Mouse (Mus musculus) megakaryocyte progenitor cell, adult 5-6 weeks (primary cell): ENCODE results near the gene Olfr714. TPM values are rescaled to one million over a fixed set of nuclear protein-coding genes. Genes with fewer than 3 reads are reported as not detected.
"Not testable (repeated sequence)": the region's sequence is repeated elsewhere in the genome, so short reads cannot be mapped to it uniquely, and the experiment has no call there.

Source experiments
- ATAC-seq: replicated peaks from 2 replicates; pipeline ENCODE4 v1.8.0; 2016; ENCODE audit warnings: mild to moderate bottlenecking, moderate TSS enrichment, inconsistent platforms; ENCODE audit not compliant: poor library complexity
- total RNA-seq, 2 experiments: library from RNA; stranded (forward) in 1 of 2; stranded (reverse) in 1 of 2; fragments of 157-497, 149-512 nt in 1 of 2; fragments of 200-1000 nt in 1 of 2; gene quantifications; 2 replicates each; pipeline versions ENCODE4 v1.2.3 to v1.2.4; 2015 to 2017

The Olfr714 gene
- total RNA-seq (2015) (not detected in 2 replicates), total RNA-seq (2017) (not detected in 2 replicates)

DNA sequence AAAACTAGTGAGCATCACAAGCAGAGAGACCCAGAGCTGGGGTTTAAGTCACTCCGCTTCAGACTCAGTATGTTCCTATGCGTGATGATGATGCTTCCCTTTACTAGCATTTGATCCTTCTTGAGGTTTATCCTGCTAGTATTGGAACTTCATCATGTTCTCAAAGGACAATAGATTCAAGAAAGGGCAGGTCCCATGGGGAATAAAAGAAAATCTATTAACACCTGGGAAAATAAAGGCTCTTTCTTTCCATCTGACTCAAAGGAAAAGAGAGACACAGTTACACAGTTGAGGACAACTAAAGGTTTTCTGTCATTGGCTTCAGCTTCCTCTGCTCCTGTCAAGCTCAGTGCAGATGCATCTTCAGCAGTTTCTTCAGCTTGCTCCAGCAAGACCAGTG, at the start of gene Olfr714:
TSS of gene Olfr714 (plus strand) at position 301 of the 400 bp plus-strand sequence.
- no peak for ATAC-seq

DNA sequence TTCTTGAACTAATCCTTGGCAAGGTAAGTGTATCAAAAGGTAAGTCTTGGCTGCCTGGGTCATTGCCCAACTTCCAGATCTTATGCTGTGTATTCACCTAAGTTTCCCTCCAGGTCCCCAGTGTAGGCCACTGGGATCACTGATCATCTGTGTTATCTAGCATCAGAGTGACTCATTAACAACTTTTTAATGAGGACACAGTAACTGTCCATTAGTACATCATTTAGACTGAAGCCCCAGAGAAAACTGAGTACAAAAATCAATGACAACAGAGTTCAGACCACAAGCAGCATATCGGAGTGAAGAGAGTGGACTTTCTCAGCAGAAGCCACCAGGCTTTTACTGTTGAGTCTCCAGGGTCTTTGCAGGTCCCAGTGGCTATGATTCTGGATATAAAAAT, 39.9 kb upstream of the Olfr714 start, which contains the start of gene Olfr713:
TSS of gene Olfr713 (plus strand) at position 301 of the 400 bp plus-strand sequence.
- no peak for ATAC-seq

DNA sequence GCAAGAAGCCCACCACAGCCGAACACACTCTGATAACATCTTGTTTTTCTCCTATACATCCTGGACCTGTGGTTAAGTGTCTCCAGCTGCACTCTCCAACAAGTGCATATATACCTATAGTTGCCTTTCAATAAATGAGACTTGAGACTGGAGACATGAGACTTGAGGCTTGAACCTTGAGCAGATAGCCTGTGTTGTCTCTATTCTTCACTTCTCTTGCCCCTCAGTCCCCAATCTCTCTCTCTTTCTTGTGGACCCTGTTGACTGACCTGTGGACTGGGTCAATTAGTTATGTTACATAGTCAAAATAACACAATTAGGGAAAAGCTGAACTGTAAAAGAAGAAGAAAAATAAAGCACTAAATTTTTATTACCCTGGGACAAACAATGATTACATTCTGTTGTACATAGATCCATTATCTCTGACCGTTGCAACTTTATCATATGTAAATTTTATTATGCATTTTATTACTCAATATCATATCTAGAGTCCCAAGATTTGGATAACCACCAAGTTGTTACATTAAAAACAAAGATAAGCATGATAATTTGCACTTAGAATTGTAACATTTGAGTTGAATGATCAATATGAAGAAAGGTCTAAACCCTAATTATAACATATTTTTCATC, 30.7 kb upstream of the Olfr714 start:
- no peak for ATAC-seq

DNA sequence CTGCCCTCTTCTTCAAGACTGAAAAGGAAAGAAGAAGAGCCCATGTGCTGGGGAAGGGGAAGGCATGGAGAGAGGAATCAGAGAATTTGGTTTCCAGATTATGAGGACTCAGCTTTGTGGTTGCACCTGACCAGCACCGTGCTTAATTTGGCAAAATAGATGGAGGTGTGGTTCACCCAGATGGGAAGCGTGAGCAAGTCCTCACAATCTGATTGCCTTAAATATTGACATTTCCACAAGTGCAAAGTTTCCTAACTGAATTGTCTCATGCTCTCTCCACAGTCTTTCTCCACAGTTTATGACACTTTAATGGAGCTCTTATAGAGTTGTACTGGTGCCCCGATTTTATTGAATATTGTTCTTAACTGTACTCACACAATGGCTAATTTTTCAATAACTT, 27.6 kb upstream of the Olfr714 start:
- ATAC-seq = no peak

DNA sequence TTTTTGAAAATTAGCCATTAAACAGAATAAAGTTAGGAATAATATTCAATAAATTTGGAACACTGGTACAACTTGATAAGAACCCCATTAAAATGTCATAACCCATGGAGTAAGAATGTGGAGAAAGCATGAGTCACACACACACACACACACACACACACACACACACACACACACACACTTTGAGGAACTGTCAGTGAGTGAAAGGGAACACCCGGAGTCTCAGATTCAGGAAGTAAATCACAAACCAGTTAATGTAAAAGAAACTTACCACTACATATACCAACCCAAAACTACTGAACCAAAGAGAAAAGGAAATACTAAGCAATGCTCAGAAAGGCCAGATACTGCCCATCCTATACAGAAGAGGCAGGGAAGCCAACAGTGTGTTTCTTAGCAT, 26.4 kb upstream of the Olfr714 start:
- peak; percentile 80 for ATAC-seq

DNA sequence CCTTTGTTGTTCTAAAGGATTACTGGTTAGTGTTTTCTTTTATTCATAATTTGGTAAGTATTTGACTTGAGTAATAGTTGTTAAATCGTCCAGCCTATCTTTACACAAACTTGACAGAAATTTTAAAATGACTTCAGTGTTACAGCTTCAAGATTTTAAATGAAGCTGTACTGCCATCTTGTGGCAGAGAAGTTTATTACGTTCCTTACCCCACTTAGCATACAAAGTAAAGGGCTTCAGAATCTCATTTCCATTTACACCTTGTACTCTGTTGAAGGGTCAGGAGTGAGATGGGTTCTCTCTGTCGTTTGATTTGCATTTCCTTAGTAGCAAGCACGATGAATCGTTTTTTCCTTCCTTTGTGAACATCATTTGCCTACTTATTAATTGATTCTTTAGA, 24.9 kb upstream of the Olfr714 start:
- peak; percentile 92 for ATAC-seq

DNA sequence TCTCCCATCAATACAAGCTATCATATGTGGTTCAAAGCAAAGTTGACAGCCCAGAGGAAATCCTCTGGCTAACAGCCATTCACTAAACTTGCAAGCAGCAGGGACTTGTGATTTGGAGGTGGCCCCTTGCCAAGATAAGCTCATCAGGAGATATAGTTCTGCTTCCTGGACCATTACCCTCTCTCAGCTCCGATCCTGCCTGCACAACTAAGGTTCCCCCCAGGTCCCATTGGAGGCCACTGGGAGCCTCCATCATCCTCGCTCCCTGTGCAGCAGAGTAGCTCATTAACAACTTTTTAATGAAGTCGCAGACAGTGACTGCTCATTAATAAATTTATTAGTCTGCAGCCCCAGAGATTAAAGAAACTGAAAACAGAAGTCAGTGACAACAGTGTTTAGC, 23.2 kb upstream of the Olfr714 start:
- peak; percentile 34 for ATAC-seq

DNA sequence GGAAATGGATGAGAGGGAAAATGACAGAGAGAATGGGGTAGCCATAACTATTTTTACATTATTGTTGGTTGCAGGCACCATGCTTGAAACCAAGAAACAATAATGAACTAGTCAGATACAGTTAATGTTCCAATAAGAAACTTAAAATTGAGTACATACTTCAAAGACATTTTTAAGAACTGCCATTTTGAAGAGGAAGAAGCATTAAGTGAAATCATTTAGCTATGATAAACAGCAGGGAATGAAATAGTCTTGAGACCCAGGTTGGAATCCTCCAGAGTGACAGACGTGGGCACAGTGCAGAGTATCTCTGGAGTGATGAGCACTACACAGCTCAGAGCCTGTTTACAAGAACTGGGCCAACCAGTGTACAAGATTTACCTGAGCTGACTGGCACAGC, 22.1 kb downstream of the Olfr714 start, which contains the start of gene Olfr17:
TSS of gene Olfr17 (plus strand) at position 301 of the 400 bp plus-strand sequence.
- ATAC-seq = no peak

DNA sequence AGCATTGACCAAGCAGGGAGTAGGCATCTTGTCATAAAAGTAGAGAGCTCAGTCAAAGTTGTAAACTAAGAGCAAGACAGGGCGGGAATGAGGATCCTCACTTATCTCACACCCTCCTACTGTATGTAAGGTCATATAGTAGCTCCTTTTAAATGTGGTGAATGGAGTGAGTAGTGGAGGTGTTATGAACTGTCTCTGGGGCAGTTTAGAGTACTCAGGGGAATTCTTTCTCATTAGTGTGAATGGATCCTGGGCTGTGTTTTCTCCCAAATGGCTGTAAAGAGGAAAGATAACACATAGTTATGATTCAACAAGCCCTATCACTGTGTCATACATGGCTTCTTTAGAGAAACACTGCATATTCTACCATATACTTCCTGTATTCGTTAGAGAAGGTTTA, 39.5 kb downstream of the Olfr714 start, which contains the start of gene Olfr715b:
TSS of gene Olfr715b (minus strand) at position 101 of the 400 bp plus-strand sequence.
- ATAC-seq = not testable (repeated sequence)

Other genes starting within 250 kb of the Olfr714 start
- not detected in 2 replicates for gene Olfr702, start 237.1 kb upstream of the Olfr714 start, total RNA-seq (2015)
- not detected in 2 replicates for gene Olfr702, start 237.1 kb upstream of the Olfr714 start, total RNA-seq (2017)
- gene Olfr703, start 227.6 kb upstream of the Olfr714 start, total RNA-seq (2015) = not detected in 2 replicates
- gene Olfr703, start 227.6 kb upstream of the Olfr714 start, total RNA-seq (2017) = not detected in 2 replicates
- not detected in 2 replicates for gene Olfr704, start 207.8 kb upstream of the Olfr714 start, total RNA-seq (2015)
- gene Olfr704, start 207.8 kb upstream of the Olfr714 start, total RNA-seq (2017) = not detected in 2 replicates
- not detected in 2 replicates for gene Olfr705, start 194.1 kb upstream of the Olfr714 start, total RNA-seq (2015)
- not detected in 2 replicates for gene Olfr705, start 194.1 kb upstream of the Olfr714 start, total RNA-seq (2017)
- gene Olfr706, start 182.8 kb upstream of the Olfr714 start, total RNA-seq (2015) = not detected in 2 replicates
- not detected in 2 replicates for gene Olfr706, start 182.8 kb upstream of the Olfr714 start, total RNA-seq (2017)
- gene Olfr707, start 169.7 kb upstream of the Olfr714 start, total RNA-seq (2015) = not detected in 2 replicates
- not detected in 2 replicates for gene Olfr707, start 169.7 kb upstream of the Olfr714 start, total RNA-seq (2017)
- not detected in 2 replicates for gene Olfr1532-ps1, start 163.0 kb upstream of the Olfr714 start, total RNA-seq (2015)
- not detected in 2 replicates for gene Olfr1532-ps1, start 163.0 kb upstream of the Olfr714 start, total RNA-seq (2017)
- gene Olfr709-ps1, start 138.8 kb upstream of the Olfr714 start, total RNA-seq (2015) = 0.02 TPM in 1 of 2 replicates, not detected in the other
- not detected in 2 replicates for gene Olfr709-ps1, start 138.8 kb upstream of the Olfr714 start, total RNA-seq (2017)
- not detected in 2 replicates for gene Olfr710, start 122.7 kb upstream of the Olfr714 start, total RNA-seq (2015)
- not detected in 2 replicates for gene Olfr710, start 122.7 kb upstream of the Olfr714 start, total RNA-seq (2017)
- gene Olfr6, start 107.0 kb upstream of the Olfr714 start, total RNA-seq (2015) = not detected in 2 replicates
- gene Olfr6, start 107.0 kb upstream of the Olfr714 start, total RNA-seq (2017) = not detected in 2 replicates
- not detected in 2 replicates for gene Olfr711, start 95.5 kb upstream of the Olfr714 start, total RNA-seq (2015)
- not detected in 2 replicates for gene Olfr711, start 95.5 kb upstream of the Olfr714 start, total RNA-seq (2017)
- gene Olfr2, start 64.9 kb upstream of the Olfr714 start, total RNA-seq (2015) = not detected in 2 replicates
- not detected in 2 replicates for gene Olfr2, start 64.9 kb upstream of the Olfr714 start, total RNA-seq (2017)
- gene Olfr713, start 39.8 kb upstream of the Olfr714 start, total RNA-seq (2015) = not detected in 2 replicates
- not detected in 2 replicates for gene Olfr713, start 39.8 kb upstream of the Olfr714 start, total RNA-seq (2017)
- not detected in 2 replicates for gene Olfr17, start 22.2 kb downstream of the Olfr714 start, total RNA-seq (2015)
- gene Olfr17, start 22.2 kb downstream of the Olfr714 start, total RNA-seq (2017) = not detected in 2 replicates
- not detected in 2 replicates for gene Olfr715b, start 39.4 kb downstream of the Olfr714 start, total RNA-seq (2015)
- gene Olfr715b, start 39.4 kb downstream of the Olfr714 start, total RNA-seq (2017) = not detected in 2 replicates
- not detected in 2 replicates for gene Olfr715, start 60.1 kb downstream of the Olfr714 start, total RNA-seq (2015)
- not detected in 2 replicates for gene Olfr715, start 60.1 kb downstream of the Olfr714 start, total RNA-seq (2017)
- gene Olfr716, start 67.3 kb downstream of the Olfr714 start, total RNA-seq (2015) = not detected in 2 replicates
- not detected in 2 replicates for gene Olfr716, start 67.3 kb downstream of the Olfr714 start, total RNA-seq (2017)
- not detected in 2 replicates for gene Nlrp14, start 96.0 kb downstream of the Olfr714 start, total RNA-seq (2015)
- gene Nlrp14, start 96.0 kb downstream of the Olfr714 start, total RNA-seq (2017) = not detected in 2 replicates
- gene Rbmxl2, start 138.5 kb downstream of the Olfr714 start, total RNA-seq (2015) = not detected in 2 replicates
- gene Rbmxl2, start 138.5 kb downstream of the Olfr714 start, total RNA-seq (2017) = not detected in 2 replicates